ENCODE assay signal across 23 mouse cellular contexts in genomic region chr2:172288965-172289364, GRCm38 (mm10). TPM values are rescaled to one million over a fixed set of nuclear protein-coding genes. Genes with fewer than 3 reads are reported as not detected.
DNase-seq lines count a peak whose midpoint lies in the region; ATAC-seq and TF ChIP-seq lines count a peak whose summit lies in the region.
"Had no signal": no experiment of that assay in that cellular context is flagged by ENCODE, and none has a peak within 500 bp of the region (broad histone marks: within the 10 kb centered on the region; RNA-seq: fewer than 3 reads in every experiment).

No protein-coding gene starts in this region.

- H3K9ac ChIP-seq in heart, embryonic 13.5 days: no peak overlapping the region
- peak overlapping the region; percentile 73 for H3K9ac ChIP-seq in liver, embryonic 14.5 days (replicated peaks)
- H3K9ac ChIP-seq: hindbrain, embryonic 14.5 days; limb, embryonic 12.5 days; lung, embryonic 14.5 days had no signal

- 22% methylated on average over 11 of the region's 11 CpGs for WGBS in heart, embryonic 13.5 days
- 44% methylated on average over 11 of the region's 11 CpGs for WGBS in embryonic facial prominence, embryonic 10.5 days
- WGBS in liver, embryonic 14.5 days (ENCODE audit: insufficient replicate concordance): 19% methylated on average over 11 of the region's 11 CpGs

- ATAC-seq in erythroblast, adult 5-6 weeks (replicated peaks; ENCODE audit: low FRiP score, poor library complexity, severe bottlenecking): no peak
- ATAC-seq in heart, embryonic 13.5 days (ENCODE audit: extremely low read depth, insufficient number of reproducible peaks, low FRiP score, low TSS enrichment): no peak
- ATAC-seq in liver, embryonic 14.5 days (ENCODE audit: insufficient read depth): peak; percentile 16

- H3K4me3 ChIP-seq in erythroblast, embryonic 14.5 days (replicated peaks): peak overlapping the region; percentile 19
- no peak overlapping the region for H3K4me3 ChIP-seq in heart, embryonic 13.5 days
- no peak overlapping the region for H3K4me3 ChIP-seq in embryonic facial prominence, embryonic 10.5 days
- no peak overlapping the region for H3K4me3 ChIP-seq in liver, embryonic 14.5 days (ENCODE audit: insufficient read depth in 1 of 2, low read depth in 2 of 2, low read length in 2 of 2)
- H3K4me3 ChIP-seq: gastrocnemius, adult 2 months; limb, embryonic 12.5 days had no signal

- no peaks in the 10 kb centered on the region; the same call in 1 of the 2 replicates for H3K36me3 ChIP-seq in erythroblast, embryonic 14.5 days (ENCODE audit: control insufficient read depth)
- no peaks in the 10 kb centered on the region for H3K36me3 ChIP-seq in heart, embryonic 13.5 days
- no peaks in the 10 kb centered on the region for H3K36me3 ChIP-seq in embryonic facial prominence, embryonic 10.5 days (replicated peaks)
- H3K36me3 ChIP-seq in liver, embryonic 14.5 days (replicated peaks; ENCODE audit: control insufficient read depth, insufficient read depth, low read depth): no peaks in the 10 kb centered on the region
- H3K36me3 ChIP-seq: limb, embryonic 12.5 days had no signal

- peak overlapping the region; percentile 31 for H3K4me2 ChIP-seq in heart, embryonic 13.5 days
- H3K4me2 ChIP-seq in liver, embryonic 14.5 days (ENCODE audit: low read depth): peak overlapping the region; percentile 72
- H3K4me2 ChIP-seq: hindbrain, embryonic 14.5 days; limb, embryonic 12.5 days; lung, embryonic 14.5 days had no signal

- no peak for TF ChIP-seq EP300 in liver, embryonic 14.5 days (IDR thresholded peaks at IDR 0.05; ENCODE audit: low read depth)

- H3K4me1 ChIP-seq in erythroblast, embryonic 14.5 days (ENCODE audit: control insufficient read depth): peaks cover 63% of the 10 kb centered on the region
- H3K4me1 ChIP-seq in heart, embryonic 13.5 days: peaks cover 7% of the 10 kb centered on the region; the same call in 1 of the 2 replicates
- peaks cover 6% of the 10 kb centered on the region for H3K4me1 ChIP-seq in embryonic facial prominence, embryonic 10.5 days
- H3K4me1 ChIP-seq in liver, embryonic 14.5 days (replicated peaks; ENCODE audit: control insufficient read depth in 2 of 2, insufficient read depth in 2 of 2, low read length in 1 of 2): peaks cover 33 to 40% of the 10 kb centered on the region in 2 experiments

- no peak for TF ChIP-seq CTCF in liver, embryonic 14.5 days (IDR thresholded peaks at IDR 0.05; ENCODE audit: low read depth)

- DNase-seq in heart, adult 9 months (ENCODE audit: low spot score in 2 of 2): no peak
- DNase-seq in embryonic facial prominence, embryonic 10.5 days (ENCODE audit: low spot score): no peak
- no peak for DNase-seq in liver, embryonic 14.5 days (ENCODE audit: low read depth in 3 of 3, low spot score in 3 of 3)
- DNase-seq in cerebellum, adult 8-10 months: no peak
- DNase-seq in kidney, postnatal 25 days: no peak
- DNase-seq: adrenal gland, postnatal 25 days; cerebellum, adult 11 months; cerebellum, postnatal 14 days; gastrocnemius, adult 2 months; heart, postnatal 10 days; kidney, adult 8-10 months; kidney, postnatal 36 days; lung, embryonic 14.5 days had no signal

- no peak overlapping the region; the same call in 1 of the 2 replicates for H3K27ac ChIP-seq in heart, embryonic 13.5 days (replicated peaks)
- H3K27ac ChIP-seq in embryonic facial prominence, embryonic 10.5 days (replicated peaks): peak overlapping the region; percentile 42; the same call in 1 of the 2 replicates
- peak overlapping the region; percentile 95 for H3K27ac ChIP-seq in liver, embryonic 14.5 days
- H3K27ac ChIP-seq: gastrocnemius, adult 2 months; hindbrain, embryonic 14.5 days; limb, embryonic 12.5 days; macrophage had no signal

- H3K9me3 ChIP-seq in erythroblast, embryonic 14.5 days (ENCODE audit: control insufficient read depth, low read length): no peaks in the 10 kb centered on the region
- H3K9me3 ChIP-seq in heart, embryonic 13.5 days: no peaks in the 10 kb centered on the region
- no peaks in the 10 kb centered on the region for H3K9me3 ChIP-seq in embryonic facial prominence, embryonic 10.5 days
- H3K9me3 ChIP-seq in liver, embryonic 14.5 days (ENCODE audit: control insufficient read depth, low read length): no peaks in the 10 kb centered on the region
- H3K9me3 ChIP-seq: limb, embryonic 12.5 days had no signal

- peaks cover 23% of the 10 kb centered on the region for H3K27me3 ChIP-seq in erythroblast, embryonic 14.5 days (ENCODE audit: control insufficient read depth)
- no peaks in the 10 kb centered on the region for H3K27me3 ChIP-seq in heart, embryonic 13.5 days (replicated peaks)
- H3K27me3 ChIP-seq in embryonic facial prominence, embryonic 10.5 days (replicated peaks; ENCODE audit: low read depth, poor library complexity, severe bottlenecking): no peaks in the 10 kb centered on the region
- no peaks in the 10 kb centered on the region for H3K27me3 ChIP-seq in liver, embryonic 14.5 days (ENCODE audit: control insufficient read depth, insufficient read depth, low read length)
- H3K27me3 ChIP-seq: limb, embryonic 12.5 days had no signal

RNA-seq across cellular contexts. Expression of gene Mc3r, which starts 40.7 kb away (rescaled TPM):
- not detected in 2 replicates for polyA plus RNA-seq in erythroblast, embryonic 14.5 days (2012)
- not detected in 2 replicates for total RNA-seq in erythroblast, adult 5-6 weeks (2015; ENCODE audit: low replicate concordance)
- total RNA-seq in erythroblast, adult 5-6 weeks (2017; ENCODE audit: low replicate concordance): 0.14 TPM in 1 of 2 replicates, not detected in the other
- not detected in 2 replicates for polyA plus RNA-seq in heart, embryonic 13.5 days (2015; fragmentation: Nextera tagmentation; extraction: Ambion mirVana)
- not detected in 2 replicates for polyA plus RNA-seq in embryonic facial prominence, embryonic 10.5 days (2016; fragmentation: Nextera tagmentation; extraction: Ambion mirVana)
- not detected in 2 replicates for polyA plus RNA-seq in liver, embryonic 14.5 days (2012; rRNA removed)
- not detected in 2 replicates for polyA plus RNA-seq in liver, embryonic 14.5 days (2014; fragmentation: Nextera tagmentation; extraction: Ambion mirVana)
- total RNA-seq: adrenal gland, postnatal 25 days; ES-E14; gastrocnemius, adult 2 months; granulocyte monocyte progenitor cell, adult 5-6 weeks; heart, postnatal 10 days; neutrophil, adult 5-6 weeks had no signal
- polyA plus RNA-seq: intestine, embryonic 14.5 days; limb, embryonic 12.5 days; lung, embryonic 14.5 days; macrophage had no signal

RNA-seq across cellular contexts. Expression of gene Fam210b, which starts 56.4 kb away (rescaled TPM):
- 35.0 and 48.5 TPM in 2 replicates for polyA plus RNA-seq in erythroblast, embryonic 14.5 days (2012)
- 102 and 114 TPM in 2 replicates for total RNA-seq in erythroblast, adult 5-6 weeks (2015; ENCODE audit: low replicate concordance)
- total RNA-seq in erythroblast, adult 5-6 weeks (2017; ENCODE audit: low replicate concordance): 96.2 and 117 TPM in 2 replicates
- 17.4 and 19.2 TPM in 2 replicates for polyA plus RNA-seq in heart, embryonic 13.5 days (2015; fragmentation: Nextera tagmentation; extraction: Ambion mirVana)
- 25.8 and 27.8 TPM in 2 replicates for polyA plus RNA-seq in embryonic facial prominence, embryonic 10.5 days (2016; fragmentation: Nextera tagmentation; extraction: Ambion mirVana)
- 44.5 and 61.2 TPM in 2 replicates for polyA plus RNA-seq in liver, embryonic 14.5 days (2012; rRNA removed)
- 107 and 109 TPM in 2 replicates for polyA plus RNA-seq in liver, embryonic 14.5 days (2014; fragmentation: Nextera tagmentation; extraction: Ambion mirVana)
